Mouse (Mus musculus): ENCODE data around the gene Atxn7. TPM values are rescaled to one million over a fixed set of nuclear protein-coding genes. Genes with fewer than 3 reads are reported as not detected.
"Not testable (repeated sequence)": the region's sequence is repeated elsewhere in the genome, so short reads cannot be mapped to it uniquely, and the experiment has no call there.

The Atxn7 gene
- polyA plus RNA-seq, 1 experiment from 2014 or later: 2.7 TPM

- Histone ChIP-seq H3K9ac (ENCODE audit: low read length) (no peak overlapping the region), H3K36me3 (ENCODE audit: control insufficient read depth, insufficient read depth) (peaks cover 3% of the 10 kb centered on the region; the same call in 1 of the 2 replicates), H3K4me2 (ENCODE audit: low read depth, low read length) (no peak overlapping the region), H3K4me3 (ENCODE audit: low read length) (no peak overlapping the region), H3K9me3 (replicated peaks; ENCODE audit: control insufficient read depth, low read length) (no peaks in the 10 kb centered on the region), H3K27me3 (ENCODE audit: control insufficient read depth, insufficient read depth, low read length) (no peaks in the 10 kb centered on the region), H3K4me1 (ENCODE audit: control insufficient read depth, insufficient read depth, low read length) (no peaks in the 10 kb centered on the region), H3K27ac (ENCODE audit: low read length) (no peak overlapping the region)
- WGBS: 87% methylated on average over 1 of the region's 1 CpGs
- no peak for ATAC-seq (replicated peaks; ENCODE audit: extremely low read depth, insufficient read depth, low FRiP score)
Measured at GRCm38 (mm10) chr14:14032842-14033241, 71.6 kb downstream of the Atxn7 start.

- H3K4me3 ChIP-seq (ENCODE audit: low read length): no peak overlapping the region
- no peak overlapping the region for H3K9ac ChIP-seq (ENCODE audit: low read length)
- peaks cover 6% of the 10 kb centered on the region for H3K36me3 ChIP-seq (ENCODE audit: control insufficient read depth, insufficient read depth)
- H3K4me1 ChIP-seq (ENCODE audit: control insufficient read depth, insufficient read depth, low read length): no peaks in the 10 kb centered on the region
- H3K4me2 ChIP-seq (ENCODE audit: low read depth, low read length): no peak overlapping the region
- H3K27me3 ChIP-seq (ENCODE audit: control insufficient read depth, insufficient read depth, low read length): no peaks in the 10 kb centered on the region
- WGBS: 64% methylated on average over 2 of the region's 2 CpGs
- no peak for ATAC-seq (replicated peaks; ENCODE audit: extremely low read depth, insufficient read depth, low FRiP score)
- no peak overlapping the region for H3K27ac ChIP-seq (ENCODE audit: low read length)
- no peaks in the 10 kb centered on the region for H3K9me3 ChIP-seq (replicated peaks; ENCODE audit: control insufficient read depth, low read length)
Measured at GRCm38 (mm10) chr14:14036352-14036751, 75.1 kb downstream of the Atxn7 start.

GRCm38 (mm10) chr14:14038233-14038632, 77.0 kb downstream of the Atxn7 start:
- Histone ChIP-seq H3K4me3 (ENCODE audit: low read length) (no peak overlapping the region), H3K4me2 (ENCODE audit: low read depth, low read length) (no peak overlapping the region), H3K36me3 (ENCODE audit: control insufficient read depth, insufficient read depth) (peaks cover 6% of the 10 kb centered on the region), H3K9me3 (replicated peaks; ENCODE audit: control insufficient read depth, low read length) (no peaks in the 10 kb centered on the region), H3K4me1 (ENCODE audit: control insufficient read depth, insufficient read depth, low read length) (no peaks in the 10 kb centered on the region), H3K9ac (ENCODE audit: low read length) (no peak overlapping the region), H3K27ac (ENCODE audit: low read length) (no peak overlapping the region), H3K27me3 (ENCODE audit: control insufficient read depth, insufficient read depth, low read length) (no peaks in the 10 kb centered on the region)
- ATAC-seq (replicated peaks; ENCODE audit: extremely low read depth, insufficient read depth, low FRiP score): no peak
- 88% methylated on average over 2 of the region's 2 CpGs for WGBS

- H3K27me3 ChIP-seq (ENCODE audit: control insufficient read depth, insufficient read depth, low read length): no peaks in the 10 kb centered on the region
- H3K9ac ChIP-seq (ENCODE audit: low read length): no peak overlapping the region
- 53% methylated on average over 4 of the region's 4 CpGs for WGBS
- H3K27ac ChIP-seq (ENCODE audit: low read length): no peak overlapping the region
- H3K9me3 ChIP-seq (replicated peaks; ENCODE audit: control insufficient read depth, low read length): peaks cover 2% of the 10 kb centered on the region; the same call in 1 of the 2 replicates
- no peak overlapping the region for H3K4me2 ChIP-seq (ENCODE audit: low read depth, low read length)
- no peak overlapping the region for H3K4me3 ChIP-seq (ENCODE audit: low read length)
- ATAC-seq (replicated peaks; ENCODE audit: extremely low read depth, insufficient read depth, low FRiP score): no peak
- peaks cover 12% of the 10 kb centered on the region for H3K36me3 ChIP-seq (ENCODE audit: control insufficient read depth, insufficient read depth)
- H3K4me1 ChIP-seq (ENCODE audit: control insufficient read depth, insufficient read depth, low read length): no peaks in the 10 kb centered on the region
Measured at GRCm38 (mm10) chr14:14042336-14042735, 81.1 kb downstream of the Atxn7 start.

GRCm38 (mm10) chr14:14054386-14054785, 93.1 kb downstream of the Atxn7 start:
- no peak for ATAC-seq (replicated peaks; ENCODE audit: extremely low read depth, insufficient read depth, low FRiP score)
- Histone ChIP-seq H3K27me3 (ENCODE audit: control insufficient read depth, insufficient read depth, low read length) (no peaks in the 10 kb centered on the region), H3K4me3 (ENCODE audit: low read length) (no peak overlapping the region), H3K36me3 (ENCODE audit: control insufficient read depth, insufficient read depth) (peaks cover 11% of the 10 kb centered on the region), H3K27ac (ENCODE audit: low read length) (no peak overlapping the region), H3K9me3 (replicated peaks; ENCODE audit: control insufficient read depth, low read length) (no peaks in the 10 kb centered on the region), H3K9ac (ENCODE audit: low read length) (no peak overlapping the region), H3K4me1 (ENCODE audit: control insufficient read depth, insufficient read depth, low read length) (no peaks in the 10 kb centered on the region), H3K4me2 (ENCODE audit: low read depth, low read length) (no peak overlapping the region)
- 92% methylated on average over 2 of the region's 2 CpGs for WGBS

- not testable (repeated sequence) for ATAC-seq (replicated peaks; ENCODE audit: extremely low read depth, insufficient read depth, low FRiP score); H3K4me1 ChIP-seq (ENCODE audit: control insufficient read depth, insufficient read depth, low read length); H3K27me3 ChIP-seq (ENCODE audit: control insufficient read depth, insufficient read depth, low read length); H3K27ac ChIP-seq (ENCODE audit: low read length); H3K4me2 ChIP-seq (ENCODE audit: low read depth, low read length); H3K9ac ChIP-seq (ENCODE audit: low read length); H3K4me3 ChIP-seq (ENCODE audit: low read length); H3K9me3 ChIP-seq (replicated peaks; ENCODE audit: control insufficient read depth, low read length)
- peaks cover 12% of the 10 kb centered on the region for H3K36me3 ChIP-seq (ENCODE audit: control insufficient read depth, insufficient read depth)
Measured at GRCm38 (mm10) chr14:14059606-14060005, 98.4 kb downstream of the Atxn7 start.

- peaks cover 9% of the 10 kb centered on the region for H3K36me3 ChIP-seq (ENCODE audit: control insufficient read depth, insufficient read depth)
- WGBS: 87% methylated on average over 11 of the region's 11 CpGs
- no peak for ATAC-seq (replicated peaks; ENCODE audit: extremely low read depth, insufficient read depth, low FRiP score)
- no peak overlapping the region for H3K4me3 ChIP-seq (ENCODE audit: low read length)
- no peaks in the 10 kb centered on the region for H3K9me3 ChIP-seq (replicated peaks; ENCODE audit: control insufficient read depth, low read length)
- peaks cover 15% of the 10 kb centered on the region for H3K4me1 ChIP-seq (ENCODE audit: control insufficient read depth, insufficient read depth, low read length)
- no peak overlapping the region for H3K4me2 ChIP-seq (ENCODE audit: low read depth, low read length)
- H3K27ac ChIP-seq (ENCODE audit: low read length): no peak overlapping the region
- H3K9ac ChIP-seq (ENCODE audit: low read length): no peak overlapping the region
- H3K27me3 ChIP-seq (ENCODE audit: control insufficient read depth, insufficient read depth, low read length): no peaks in the 10 kb centered on the region
Measured at GRCm38 (mm10) chr14:14062531-14063245, 101.4 kb downstream of the Atxn7 start.

GRCm38 (mm10) chr14:14063382-14063781, 102.1 kb downstream of the Atxn7 start:
- WGBS: 72% methylated on average over 5 of the region's 5 CpGs

GRCm38 (mm10) chr14:14064486-14065141, 103.4 kb downstream of the Atxn7 start:
- WGBS: 32% methylated on average over 5 of the region's 5 CpGs
- peak; percentile 42; the same call in 1 of the 2 replicates for ATAC-seq (replicated peaks; ENCODE audit: extremely low read depth, insufficient read depth, low FRiP score)
- peaks cover 3% of the 10 kb centered on the region; the same call in 1 of the 2 replicates for H3K36me3 ChIP-seq (ENCODE audit: control insufficient read depth, insufficient read depth)
- peak overlapping the region; percentile 36 for H3K27ac ChIP-seq (ENCODE audit: low read length)
- no peak overlapping the region for H3K9ac ChIP-seq (ENCODE audit: low read length)
- H3K4me3 ChIP-seq (ENCODE audit: low read length): no peak overlapping the region
- H3K4me1 ChIP-seq (ENCODE audit: control insufficient read depth, insufficient read depth, low read length): peaks cover 29% of the 10 kb centered on the region
- no peak overlapping the region for H3K4me2 ChIP-seq (ENCODE audit: low read depth, low read length)
- H3K9me3 ChIP-seq (replicated peaks; ENCODE audit: control insufficient read depth, low read length): no peaks in the 10 kb centered on the region
- H3K27me3 ChIP-seq (ENCODE audit: control insufficient read depth, insufficient read depth, low read length): no peaks in the 10 kb centered on the region

More at GRCm38 (mm10) chr14:14063382-14063781, 102.1 kb downstream of the Atxn7 start:
- no peak overlapping the region for H3K27ac ChIP-seq (ENCODE audit: low read length)
- no peaks in the 10 kb centered on the region for H3K27me3 ChIP-seq (ENCODE audit: control insufficient read depth, insufficient read depth, low read length)
- H3K4me1 ChIP-seq (ENCODE audit: control insufficient read depth, insufficient read depth, low read length): peaks cover 22% of the 10 kb centered on the region
- H3K9ac ChIP-seq (ENCODE audit: low read length): no peak overlapping the region
- no peak overlapping the region for H3K4me2 ChIP-seq (ENCODE audit: low read depth, low read length)
- H3K36me3 ChIP-seq (ENCODE audit: control insufficient read depth, insufficient read depth): peaks cover 5% of the 10 kb centered on the region
- no peak for ATAC-seq (replicated peaks; ENCODE audit: extremely low read depth, insufficient read depth, low FRiP score)
- H3K4me3 ChIP-seq (ENCODE audit: low read length): no peak overlapping the region
- no peaks in the 10 kb centered on the region for H3K9me3 ChIP-seq (replicated peaks; ENCODE audit: control insufficient read depth, low read length)
